ENCODE assay signal across 28 mouse cellular contexts in the genomic region with DNA sequence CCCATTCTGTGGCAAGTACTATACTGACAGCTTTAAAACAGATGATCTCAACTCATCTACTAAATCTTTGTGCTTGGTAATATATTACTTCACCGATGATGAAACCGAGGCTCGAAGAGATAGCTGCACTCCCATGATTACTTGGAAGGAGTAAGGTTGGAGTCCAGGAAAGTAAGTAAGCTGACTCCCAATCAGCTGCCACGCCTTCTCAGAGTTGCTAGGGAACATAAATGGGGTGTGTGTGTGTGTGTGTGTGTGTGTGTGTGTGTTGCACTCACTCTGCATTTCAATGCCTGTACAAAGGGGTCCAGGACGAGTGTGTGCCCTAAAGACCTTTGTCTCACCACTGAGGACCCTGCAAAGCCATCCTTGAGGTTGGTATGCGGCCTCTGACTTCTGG. TPM values are rescaled to one million over a fixed set of nuclear protein-coding genes. Genes with fewer than 3 reads are reported as not detected.
A peak's percentile ranks its signal among the peaks of the same experiment; 100 is the strongest.
DNase-seq lines count a peak whose midpoint lies in the region; ATAC-seq and TF ChIP-seq lines count a peak whose summit lies in the region.
"Had no signal": no experiment of that assay in that cellular context is flagged by ENCODE, and none has a peak within 500 bp of the region (broad histone marks: within the 10 kb centered on the region; RNA-seq: fewer than 3 reads in every experiment).

No protein-coding gene starts in this region.

- no peaks in the 10 kb centered on the region; the same call in 1 of the 2 replicates for H3K36me3 ChIP-seq in testis, adult 2 months (ENCODE audit: control insufficient read depth, insufficient read depth, low read length)
- no peaks in the 10 kb centered on the region for H3K36me3 ChIP-seq in intestine, postnatal 0 days (ENCODE audit: control insufficient read depth, insufficient read depth)
- no peaks in the 10 kb centered on the region for H3K36me3 ChIP-seq in stomach, embryonic 16.5 days (ENCODE audit: control insufficient read depth, insufficient read depth, low read length)
- H3K36me3 ChIP-seq: embryonic facial prominence, embryonic 12.5 days; embryonic facial prominence, embryonic 15.5 days; forebrain, embryonic 15.5 days; heart, embryonic 12.5 days; heart, embryonic 15.5 days had no signal

- H3K4me2 ChIP-seq in intestine, postnatal 0 days (replicated peaks; ENCODE audit: low read depth), result no peak overlapping the region
- no peak overlapping the region for H3K4me2 ChIP-seq in stomach, embryonic 16.5 days (ENCODE audit: low read depth, low read length)
- H3K4me2 ChIP-seq: embryonic facial prominence, embryonic 12.5 days; embryonic facial prominence, embryonic 15.5 days; forebrain, embryonic 15.5 days; heart, embryonic 12.5 days; heart, embryonic 15.5 days; hindbrain, embryonic 14.5 days had no signal

- H3K4me1 ChIP-seq in testis, adult 2 months (ENCODE audit: control insufficient read depth, insufficient read depth, low read length), result peaks cover 4% of the 10 kb centered on the region
- no peaks in the 10 kb centered on the region for H3K4me1 ChIP-seq in intestine, postnatal 0 days (replicated peaks; ENCODE audit: control insufficient read depth, insufficient read depth, low read length)
- H3K4me1 ChIP-seq in stomach, embryonic 16.5 days (ENCODE audit: control insufficient read depth, insufficient read depth, low read length), result peaks cover 8% of the 10 kb centered on the region
- H3K4me1 ChIP-seq: embryonic facial prominence, embryonic 15.5 days; heart, embryonic 15.5 days had no signal

- 52% methylated on average over 6 of the region's 6 CpGs for WGBS in intestine, postnatal 0 days
- WGBS in stomach, embryonic 16.5 days, result 57% methylated on average over 6 of the region's 6 CpGs

- no peaks in the 10 kb centered on the region for H3K9me3 ChIP-seq in intestine, postnatal 0 days (ENCODE audit: control insufficient read depth)
- H3K9me3 ChIP-seq in stomach, embryonic 16.5 days (replicated peaks; ENCODE audit: control insufficient read depth, low read length), result no peaks in the 10 kb centered on the region
- H3K9me3 ChIP-seq: embryonic facial prominence, embryonic 12.5 days; embryonic facial prominence, embryonic 15.5 days; forebrain, embryonic 15.5 days; heart, embryonic 12.5 days; heart, embryonic 15.5 days had no signal

- TF ChIP-seq POLR2A in testis, adult 2 months (IDR thresholded peaks at IDR 0.05; ENCODE audit: control insufficient read depth, low read depth, low read length), result no peak

- no peak for DNase-seq in testis, postnatal 10 days (ENCODE audit: low spot score)
- no peak for DNase-seq in kidney, postnatal 14 days
- DNase-seq: adrenal gland, adult 2 months; adrenal gland, postnatal 14 days; cerebellum, adult 11 months; cerebellum, adult 2 months; cerebellum, adult 9-11 months; cerebellum, postnatal 25 days; gastrocnemius, postnatal 25 days; heart, adult 18-20 months; heart, postnatal 10 days; heart, postnatal 36 days had no signal

- no peak overlapping the region for H3K9ac ChIP-seq in intestine, postnatal 0 days (ENCODE audit: low read depth, low read length)
- H3K9ac ChIP-seq in stomach, embryonic 16.5 days (ENCODE audit: low read length), result no peak overlapping the region
- H3K9ac ChIP-seq: embryonic facial prominence, embryonic 12.5 days; embryonic facial prominence, embryonic 15.5 days; forebrain, embryonic 15.5 days; heart, embryonic 12.5 days; heart, embryonic 15.5 days; hindbrain, embryonic 14.5 days had no signal

- no peaks in the 10 kb centered on the region for H3K27me3 ChIP-seq in testis, adult 2 months (ENCODE audit: control insufficient read depth, insufficient read depth, low read length)
- H3K27me3 ChIP-seq in intestine, postnatal 0 days (replicated peaks; ENCODE audit: control insufficient read depth, insufficient read depth, low read length), result no peaks in the 10 kb centered on the region
- H3K27me3 ChIP-seq in stomach, embryonic 16.5 days (ENCODE audit: control insufficient read depth, insufficient read depth, low read length), result no peaks in the 10 kb centered on the region
- H3K27me3 ChIP-seq: embryonic facial prominence, embryonic 12.5 days; embryonic facial prominence, embryonic 15.5 days; forebrain, embryonic 15.5 days; heart, embryonic 12.5 days; heart, embryonic 15.5 days had no signal

- no peak for TF ChIP-seq CTCF in testis, adult 2 months (IDR thresholded peaks at IDR 0.05; ENCODE audit: control insufficient read depth, insufficient read depth, insufficient replicate concordance, low read depth, low read length)
- no peak for TF ChIP-seq CTCF in intestine, postnatal 0 days (IDR thresholded peaks at IDR 0.05; ENCODE audit: low read depth)

- H3K27ac ChIP-seq in testis, adult 2 months (ENCODE audit: control insufficient read depth, insufficient read depth, low read depth, low read length), result no peak overlapping the region
- peak overlapping the region; percentile 15; the same call in 1 of the 2 replicates for H3K27ac ChIP-seq in intestine, postnatal 0 days (ENCODE audit: low read depth, low read length)
- H3K27ac ChIP-seq in stomach, embryonic 16.5 days (ENCODE audit: low read length), result peak overlapping the region; percentile 69
- H3K27ac ChIP-seq: embryonic facial prominence, embryonic 12.5 days; embryonic facial prominence, embryonic 15.5 days; forebrain, embryonic 15.5 days; heart, embryonic 15.5 days; hindbrain, embryonic 14.5 days had no signal

- ATAC-seq in intestine, postnatal 0 days, result peak; percentile 82
- ATAC-seq in stomach, embryonic 16.5 days (ENCODE audit: insufficient read depth, low FRiP score), result no peak
- no peak for ATAC-seq in monocyte, adult 5-6 weeks (replicated peaks; ENCODE audit: insufficient number of reproducible peaks, low FRiP score, low TSS enrichment, poor library complexity, severe bottlenecking)
- ATAC-seq: CD4-positive, CD25-positive, alpha-beta regulatory T cell, adult 4 months; forebrain, embryonic 15.5 days had no signal

- peak overlapping the region; percentile 60 for H3K4me3 ChIP-seq in testis, adult 2 months (ENCODE audit: control insufficient read depth, low read depth, low read length)
- H3K4me3 ChIP-seq in intestine, postnatal 0 days (ENCODE audit: low read depth, low read length), result no peak overlapping the region
- no peak overlapping the region for H3K4me3 ChIP-seq in stomach, embryonic 16.5 days (replicated peaks; ENCODE audit: low read length)
- H3K4me3 ChIP-seq: embryonic facial prominence, embryonic 12.5 days; embryonic facial prominence, embryonic 15.5 days; forebrain, embryonic 15.5 days; heart, embryonic 12.5 days; heart, embryonic 15.5 days had no signal

RNA-seq across cellular contexts. Expression of a gene that starts 12.7 kb away (rescaled TPM):
- polyA plus RNA-seq in testis, adult 2 months (2012; rRNA removed), result 60.7 and 64.7 TPM in 2 replicates
- polyA plus RNA-seq in intestine, postnatal 0 days (2015; fragmentation: Nextera tagmentation; extraction: Ambion mirVana), result 7.3 and 13.3 TPM in 2 replicates
- 27.6 and 39.6 TPM in 2 replicates for polyA plus RNA-seq in stomach, embryonic 16.5 days (2015; fragmentation: Nextera tagmentation; extraction: Ambion mirVana)
- total RNA-seq in monocyte, adult 5-6 weeks (2017), result not detected in 3 replicates
- total RNA-seq: adrenal gland, adult 2 months; adrenal gland, postnatal 14 days; common myeloid progenitor, adult 5-6 weeks; gastrocnemius, adult 8-10 months; gastrocnemius, postnatal 25 days; heart, postnatal 10 days; heart, postnatal 36 days; MEL had no signal
- polyA plus RNA-seq: adrenal gland, adult 2 months; C2C12; CD4-positive, CD25-positive, alpha-beta regulatory T cell, adult 4 months; cerebellum, adult 2 months; forebrain, embryonic 11.5 days; forebrain, embryonic 15.5 days; heart, embryonic 12.5 days; hindbrain, embryonic 14.5 days had no signal

RNA-seq across cellular contexts. Expression of a gene that starts 48.0 kb away (rescaled TPM):
- 1.3 and 2.4 TPM in 2 replicates for polyA plus RNA-seq in testis, adult 2 months (2012; rRNA removed)
- polyA plus RNA-seq in intestine, postnatal 0 days (2015; fragmentation: Nextera tagmentation; extraction: Ambion mirVana), result 0.16 TPM in 2 replicates
- 0.25 and 0.55 TPM in 2 replicates for polyA plus RNA-seq in stomach, embryonic 16.5 days (2015; fragmentation: Nextera tagmentation; extraction: Ambion mirVana)
- total RNA-seq in monocyte, adult 5-6 weeks (2017), result not detected in 3 replicates
- total RNA-seq: common myeloid progenitor, adult 5-6 weeks; MEL had no signal
- polyA plus RNA-seq: C2C12; CD4-positive, CD25-positive, alpha-beta regulatory T cell, adult 4 months had no signal
